Mouse (Mus musculus): ENCODE measurements around the gene Usp27x. TPM values are rescaled to one million over a fixed set of nuclear protein-coding genes. Genes with fewer than 3 reads are reported as not detected.

Usp27x gene
- polyA plus RNA-seq (2015; fragmentation: Nextera tagmentation; extraction: Ambion mirVana): 1.5 and 1.9 TPM in 2 replicates

- WGBS: 25% methylated on average over 49 of the region's 51 CpGs
- Histone ChIP-seq H3K4me2 (peak within 1 kb of the TSS; percentile 71), H3K9me3 (no peaks in the 10 kb centered on the region), H3K4me3 (peak within 1 kb of the TSS; percentile 56), H3K36me3 (no peaks in the 10 kb centered on the region), H3K27ac (replicated peaks) (peak within 1 kb of the TSS; percentile 88), H3K4me1 (replicated peaks) (peaks cover 19% of the 10 kb centered on the region), H3K27me3 (no peaks in the 10 kb centered on the region), H3K9ac (peak within 1 kb of the TSS; percentile 79)
- peak; percentile 93 for ATAC-seq (ENCODE audit: low read depth)
Measured at GRCm38 (mm10) chrX:7375716-7376480, at the start of gene Usp27x. TSS of gene Usp27x (minus strand) at chrX:7375830.

- Histone ChIP-seq H3K27me3 (peaks cover 6% of the 10 kb centered on the region; the same call in 1 of the 2 replicates), H3K9me3 (no peaks in the 10 kb centered on the region), H3K4me2 (peak overlapping the region; percentile 63), H3K4me3 (peak overlapping the region; percentile 44), H3K27ac (replicated peaks) (no peak overlapping the region), H3K9ac (no peak overlapping the region), H3K4me1 (replicated peaks) (0 out of 2 replicates have a peak, but pooled peaks cover 3% of the 10 kb centered on the region), H3K36me3 (no peaks in the 10 kb centered on the region)
- peak; percentile 68 for ATAC-seq (ENCODE audit: low read depth)
- 34% methylated on average over 26 of the region's 26 CpGs for WGBS
Measured at GRCm38 (mm10) chrX:7422691-7423111, 47.1 kb upstream of the Usp27x start.

GRCm38 (mm10) chrX:7422166-7422565 is 46.5 kb upstream of the Usp27x start:
- ATAC-seq (ENCODE audit: low read depth): peak; percentile 19; the same call in 1 of the 2 replicates
- Histone ChIP-seq H3K9ac (no peak overlapping the region), H3K36me3 (no peaks in the 10 kb centered on the region), H3K9me3 (no peaks in the 10 kb centered on the region), H3K4me2 (peak overlapping the region; percentile 63), H3K4me3 (peak overlapping the region; percentile 44), H3K27ac (replicated peaks) (no peak overlapping the region), H3K27me3 (peaks cover 6% of the 10 kb centered on the region; the same call in 1 of the 2 replicates), H3K4me1 (replicated peaks) (0 out of 2 replicates have a peak, but pooled peaks cover 4% of the 10 kb centered on the region)
- WGBS: 76% methylated on average over 6 of the region's 6 CpGs

- WGBS: 27% methylated on average over 3 of the region's 3 CpGs
- Histone ChIP-seq H3K4me2 (0 out of 2 replicates have a peak overlapping the region, but pooled peaks have one; percentile 18), H3K36me3 (no peaks in the 10 kb centered on the region), H3K4me3 (no peak overlapping the region), H3K27me3 (no peaks in the 10 kb centered on the region), H3K4me1 (replicated peaks) (peaks cover 10% of the 10 kb centered on the region; the same call in 1 of the 2 replicates), H3K9ac (no peak overlapping the region), H3K9me3 (no peaks in the 10 kb centered on the region), H3K27ac (replicated peaks) (no peak overlapping the region)
- peak; percentile 74 for ATAC-seq (ENCODE audit: low read depth)
Measured at GRCm38 (mm10) chrX:7421016-7421415, 45.4 kb upstream of the Usp27x start.

GRCm38 (mm10) chrX:7416178-7416871 is 40.7 kb upstream of the Usp27x start:
- peak; percentile 77 for ATAC-seq (ENCODE audit: low read depth)
- Histone ChIP-seq H3K4me3 (no peak overlapping the region), H3K27me3 (no peaks in the 10 kb centered on the region), H3K4me1 (replicated peaks) (peaks cover 11% of the 10 kb centered on the region; the same call in 1 of the 2 replicates), H3K4me2 (peak overlapping the region; percentile 21; the same call in 1 of the 2 replicates), H3K9me3 (no peaks in the 10 kb centered on the region), H3K27ac (replicated peaks) (0 out of 2 replicates have a peak overlapping the region, but pooled peaks have one; percentile 4), H3K9ac (no peak overlapping the region), H3K36me3 (no peaks in the 10 kb centered on the region)
- WGBS: 38% methylated on average over 12 of the region's 12 CpGs

- Histone ChIP-seq H3K27me3 (no peaks in the 10 kb centered on the region), H3K4me3 (no peak overlapping the region), H3K9me3 (no peaks in the 10 kb centered on the region), H3K4me2 (no peak overlapping the region), H3K36me3 (no peaks in the 10 kb centered on the region), H3K4me1 (replicated peaks) (peaks cover 7% of the 10 kb centered on the region; the same call in 1 of the 2 replicates), H3K9ac (no peak overlapping the region), H3K27ac (replicated peaks) (no peak overlapping the region)
- ATAC-seq (ENCODE audit: low read depth): no peak
- 86% methylated on average over 6 of the region's 6 CpGs for WGBS
Measured at GRCm38 (mm10) chrX:7415308-7415707, 39.7 kb upstream of the Usp27x start.

GRCm38 (mm10) chrX:7412239-7413033 is 36.8 kb upstream of the Usp27x start:
- ATAC-seq (ENCODE audit: low read depth): no peak
- H3K27me3 ChIP-seq: no peaks in the 10 kb centered on the region
- H3K27ac ChIP-seq (replicated peaks): no peak overlapping the region
- H3K36me3 ChIP-seq: no peaks in the 10 kb centered on the region
- 63% methylated on average over 16 of the region's 16 CpGs for WGBS
- no peak overlapping the region for H3K9ac ChIP-seq
- no peak overlapping the region for H3K4me3 ChIP-seq
- H3K9me3 ChIP-seq: no peaks in the 10 kb centered on the region
- peaks cover 7% of the 10 kb centered on the region; the same call in 1 of the 2 replicates for H3K4me1 ChIP-seq (replicated peaks)
- H3K4me2 ChIP-seq: no peak overlapping the region

GRCm38 (mm10) chrX:7376586-7376985 is 956 bp upstream of the Usp27x start:
- Histone ChIP-seq H3K36me3 (no peaks in the 10 kb centered on the region), H3K27ac (replicated peaks) (peak overlapping the region; percentile 88), H3K27me3 (no peaks in the 10 kb centered on the region), H3K4me3 (peak overlapping the region; percentile 56), H3K9ac (peak overlapping the region; percentile 79), H3K4me2 (peak overlapping the region; percentile 71), H3K9me3 (no peaks in the 10 kb centered on the region), H3K4me1 (replicated peaks) (peaks cover 19% of the 10 kb centered on the region)
- peak; percentile 24; the same call in 1 of the 2 replicates for ATAC-seq (ENCODE audit: low read depth)
- WGBS: 51% methylated on average over 4 of the region's 4 CpGs

- 21% methylated on average over 21 of the region's 40 CpGs for WGBS
- peak overlapping the region; percentile 79 for H3K9ac ChIP-seq
- H3K36me3 ChIP-seq: no peaks in the 10 kb centered on the region
- no peaks in the 10 kb centered on the region for H3K27me3 ChIP-seq
- peak overlapping the region; percentile 56 for H3K4me3 ChIP-seq
- peaks cover 19% of the 10 kb centered on the region for H3K4me1 ChIP-seq (replicated peaks)
- peak overlapping the region; percentile 88 for H3K27ac ChIP-seq (replicated peaks)
- ATAC-seq (ENCODE audit: low read depth): peak; percentile 37
- no peaks in the 10 kb centered on the region for H3K9me3 ChIP-seq
- peak overlapping the region; percentile 71 for H3K4me2 ChIP-seq
Measured at GRCm38 (mm10) chrX:7375322-7375715, 311 bp downstream of the Usp27x start.

GRCm38 (mm10) chrX:7325455-7325854 is 50.2 kb downstream of the Usp27x start:
- no peaks in the 10 kb centered on the region for H3K4me1 ChIP-seq (replicated peaks)
- no peaks in the 10 kb centered on the region for H3K27me3 ChIP-seq
- ATAC-seq (ENCODE audit: low read depth): no peak
- H3K27ac ChIP-seq (replicated peaks): no peak overlapping the region
- no peak overlapping the region for H3K4me3 ChIP-seq
- no peak overlapping the region for H3K4me2 ChIP-seq
- 35% methylated on average over 2 of the region's 2 CpGs for WGBS
- H3K9me3 ChIP-seq: no peaks in the 10 kb centered on the region
- no peaks in the 10 kb centered on the region for H3K36me3 ChIP-seq
- H3K9ac ChIP-seq: no peak overlapping the region

GRCm38 (mm10) chrX:7322288-7322687 is 53.3 kb downstream of the Usp27x start:
- WGBS: 15% methylated on average over 7 of the region's 7 CpGs

More at GRCm38 (mm10) chrX:7322288-7322687, 53.3 kb downstream of the Usp27x start:
- no peaks in the 10 kb centered on the region; the same call in 1 of the 2 replicates for H3K4me1 ChIP-seq (replicated peaks)
- no peaks in the 10 kb centered on the region for H3K36me3 ChIP-seq
- no peak overlapping the region for H3K4me3 ChIP-seq
- H3K9me3 ChIP-seq: no peaks in the 10 kb centered on the region
- H3K9ac ChIP-seq: no peak overlapping the region
- H3K27me3 ChIP-seq: no peaks in the 10 kb centered on the region
- H3K4me2 ChIP-seq: no peak overlapping the region
- ATAC-seq (ENCODE audit: low read depth): no peak
- H3K27ac ChIP-seq (replicated peaks): no peak overlapping the region

All from neural tube, embryonic 13.5 days (tissue).